Mouse (Mus musculus) urinary bladder, postnatal 36 days (tissue): Measurements from ENCODE around the gene Il1r1.

Experiments used
- DNase-seq, 2 experiments: peaks; one replicate each; pipeline ENCODE4 v3.0.0; 2022; ENCODE audit warnings: low spot score in 2 of 2, mixed read lengths in 1 of 2

Gene Il1r1

DNA sequence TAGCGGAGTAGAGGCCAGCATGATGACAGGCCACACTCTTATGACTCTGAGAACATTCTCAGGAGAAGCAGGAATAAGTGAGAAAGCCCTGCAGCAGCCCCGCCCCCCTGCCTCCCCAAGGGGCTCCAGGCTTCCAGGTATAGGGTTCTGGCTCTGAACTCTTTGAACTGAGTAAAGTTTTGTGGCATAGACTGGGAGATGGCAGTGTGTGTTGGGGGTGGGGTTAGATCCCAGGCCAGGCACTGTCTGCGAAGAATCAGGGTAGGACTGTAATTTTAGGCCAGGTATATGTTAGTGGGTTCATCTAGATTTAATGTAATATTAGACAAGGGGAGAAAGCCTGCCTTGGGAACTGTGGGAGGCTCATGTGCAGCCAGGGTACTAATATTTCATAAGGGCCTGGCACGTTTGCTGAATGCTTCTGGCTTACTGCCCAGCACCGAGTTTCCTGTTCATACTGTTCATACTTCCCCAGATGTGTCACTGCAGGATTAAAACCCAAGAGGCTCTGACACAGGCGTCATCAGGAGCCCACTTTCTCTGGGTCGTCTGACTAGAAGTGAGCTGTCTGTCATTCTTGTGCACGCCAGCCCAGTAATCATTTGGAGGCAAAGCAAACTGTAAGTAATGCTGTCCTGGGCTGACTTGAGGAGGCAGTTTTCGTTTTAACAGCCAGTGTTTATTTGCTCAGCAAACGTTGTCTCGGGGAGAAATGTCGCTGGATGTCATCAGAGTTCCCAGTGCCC lies at the start of gene Il1r1:
Il1r1 (plus strand) TSS at position 542 of the 746 bp plus-strand sequence.
- peak; percentile 68 to 89 for DNase-seq

DNA sequence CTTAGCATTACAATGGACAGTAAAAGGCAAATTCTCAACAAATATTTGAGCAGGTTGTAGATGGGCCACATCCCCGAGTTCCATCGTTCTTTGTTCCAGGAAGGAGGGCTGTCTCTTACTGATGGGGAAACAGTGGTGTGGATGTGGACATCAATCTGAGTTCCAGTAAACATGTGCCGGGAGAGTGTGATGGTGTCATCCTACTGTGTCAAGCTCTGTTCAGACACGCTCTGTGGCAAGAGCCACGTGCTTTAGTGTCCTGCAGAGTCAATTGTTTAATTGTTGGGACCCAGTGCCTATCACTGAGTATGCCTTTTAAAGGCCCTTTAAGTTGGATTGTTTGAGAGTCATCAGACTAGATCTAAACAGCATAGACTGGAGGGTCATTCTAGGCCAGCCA lies 49.8 kb upstream of the Il1r1 start:
- no peak for DNase-seq

- no peak for DNase-seq
Measured at GRCm38 (mm10) chr1:40175797-40176196, 49.1 kb upstream of the Il1r1 start.

GRCm38 (mm10) chr1:40179031-40179430 lies 45.8 kb upstream of the Il1r1 start:
- no peak for DNase-seq

DNA sequence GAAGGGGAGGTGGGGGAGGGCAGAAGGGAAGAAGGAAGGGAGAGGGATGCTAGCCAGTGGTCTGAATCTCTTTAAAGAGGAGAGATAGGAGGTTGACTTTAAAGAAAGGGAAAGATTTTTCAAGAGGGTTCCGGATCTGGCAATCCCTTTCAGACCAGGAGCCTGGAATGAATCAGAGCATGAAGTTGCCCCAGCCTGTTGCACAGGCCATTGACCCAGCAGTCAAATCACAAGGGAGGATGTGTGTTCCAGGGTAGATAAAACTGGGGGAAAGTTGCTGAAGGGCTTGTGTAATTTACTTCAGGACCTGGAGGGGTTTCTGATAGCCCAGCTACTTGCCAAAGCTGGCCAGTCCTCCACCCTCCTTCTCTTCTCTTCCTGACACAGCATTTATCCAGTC lies 45.4 kb upstream of the Il1r1 start:
- DNase-seq: peak in 1 of 2 experiments; percentile 35

DNA sequence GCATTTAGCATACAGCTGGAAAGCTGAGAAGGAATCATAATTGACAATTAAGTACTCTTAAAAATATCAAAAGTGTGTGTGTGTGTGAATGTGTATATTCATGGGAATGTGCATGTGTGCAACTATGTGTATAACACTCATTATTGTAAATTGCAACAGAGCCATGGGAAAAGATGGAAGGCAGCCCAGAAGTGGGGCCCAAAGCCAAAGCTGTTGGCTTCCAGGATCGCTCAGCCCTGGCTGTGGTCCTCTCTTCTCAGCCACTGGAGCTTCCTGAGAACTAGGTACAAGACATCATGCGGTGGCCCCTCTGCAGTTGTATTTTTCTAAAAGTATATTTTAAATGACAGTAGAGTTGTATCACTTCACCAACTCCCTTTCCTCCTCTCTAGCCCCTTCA lies 44.0 kb upstream of the Il1r1 start:
- DNase-seq: peak in 1 of 2 experiments; percentile 64

- DNase-seq: no peak
Measured at GRCm38 (mm10) chr1:40181716-40182115, 43.2 kb upstream of the Il1r1 start.

DNA sequence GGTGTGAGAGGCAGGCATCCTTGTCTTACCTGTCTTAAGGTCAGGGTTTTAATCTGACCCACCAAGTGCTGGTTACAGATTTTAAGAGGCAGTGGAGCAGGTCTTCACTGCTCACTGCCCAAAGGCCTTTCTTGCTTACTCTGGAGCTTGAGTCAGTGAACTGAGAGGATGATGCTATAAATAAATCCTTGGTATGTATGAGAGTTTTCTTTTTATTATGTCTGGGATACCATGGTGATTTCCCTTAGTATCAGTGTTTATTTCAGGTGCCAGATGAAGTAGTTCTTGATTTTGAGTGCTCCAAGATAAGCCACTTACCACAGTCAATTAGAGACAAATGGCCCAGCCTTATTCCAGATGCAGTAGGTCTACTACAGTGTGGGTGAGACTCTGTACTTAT lies 41.5 kb upstream of the Il1r1 start:
- no peak for DNase-seq

DNA sequence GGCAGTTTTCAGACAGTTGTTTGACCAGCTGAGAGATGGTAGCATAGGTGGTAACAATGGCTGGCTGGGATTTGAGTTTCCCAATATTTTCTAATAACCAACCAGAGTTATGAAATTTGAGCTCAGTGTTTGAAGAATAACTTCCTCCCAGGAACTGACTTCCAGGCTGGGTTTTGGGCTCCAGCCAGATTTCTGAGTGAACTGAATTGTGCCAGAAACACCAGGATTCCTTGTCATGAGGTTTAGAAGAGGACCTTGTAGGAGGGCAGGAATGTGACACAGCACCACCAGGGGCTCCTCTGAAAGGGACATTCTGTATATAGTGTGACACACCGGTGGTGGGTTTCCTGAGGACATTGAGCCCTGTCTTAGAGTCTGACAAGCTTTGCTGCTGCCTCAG lies 36.9 kb upstream of the Il1r1 start:
- peak in 1 of 2 experiments; percentile 55 for DNase-seq

DNA sequence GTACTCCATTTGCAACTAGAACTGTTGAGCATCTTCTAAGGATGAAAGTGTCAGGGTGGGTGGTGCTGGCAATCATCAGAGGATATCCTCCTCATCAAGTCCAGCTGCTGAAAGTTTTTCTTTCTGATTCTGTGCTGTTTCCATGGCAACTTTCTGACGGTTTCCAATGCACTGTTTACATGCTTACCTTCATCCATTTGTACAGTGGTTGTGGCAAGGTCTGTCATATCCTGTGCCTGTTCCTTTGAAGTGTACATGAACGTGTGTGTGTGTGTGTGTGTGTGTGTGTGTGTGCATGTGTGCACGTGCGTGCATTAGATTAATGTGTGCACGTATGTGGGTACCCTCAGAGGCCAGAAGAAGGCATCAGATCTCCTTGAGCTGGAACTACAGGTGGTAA lies 34.9 kb upstream of the Il1r1 start:
- no peak for DNase-seq

DNA sequence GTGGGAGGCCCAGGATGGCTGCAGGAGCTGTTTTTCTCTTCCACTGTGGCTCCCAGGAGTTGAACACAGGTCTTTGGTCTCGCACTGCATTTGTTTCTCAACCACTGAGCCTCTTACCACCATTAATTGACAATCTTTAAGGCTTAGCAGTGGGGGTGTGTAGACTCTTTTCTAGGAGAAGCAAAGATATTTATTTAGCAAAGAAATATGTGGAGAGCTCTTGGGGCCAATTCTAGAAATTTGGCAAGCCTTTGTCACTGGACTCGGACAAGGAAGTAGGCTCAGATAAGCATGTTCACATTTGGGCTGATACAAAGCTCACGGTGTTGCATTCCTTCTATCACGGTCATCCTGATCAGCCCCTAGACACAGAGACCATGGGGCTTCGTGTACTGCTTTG lies 34.0 kb upstream of the Il1r1 start:
- no peak for DNase-seq

DNA sequence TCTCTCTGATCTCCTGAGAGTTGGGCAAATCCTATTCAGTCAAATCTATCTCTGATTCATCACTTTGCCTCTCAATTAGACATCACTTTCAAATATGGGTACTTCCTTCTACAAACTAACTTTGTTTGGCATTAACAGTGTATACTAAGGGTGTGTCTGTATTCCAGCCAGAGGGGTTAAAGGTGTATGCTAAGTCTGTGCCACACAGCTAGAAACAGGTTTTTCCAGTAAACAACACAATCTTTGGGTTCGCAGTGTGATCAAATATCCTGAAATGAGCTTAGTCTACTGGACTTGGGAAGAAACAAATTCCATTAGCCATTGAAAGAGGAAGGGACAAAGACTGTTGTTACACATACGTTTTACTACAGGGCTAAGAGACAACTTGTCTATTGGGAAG lies 30.6 kb upstream of the Il1r1 start:
- no peak for DNase-seq

GRCm38 (mm10) chr1:40213337-40214159 lies 11.3 kb upstream of the Il1r1 start:
- no peak for DNase-seq

DNA sequence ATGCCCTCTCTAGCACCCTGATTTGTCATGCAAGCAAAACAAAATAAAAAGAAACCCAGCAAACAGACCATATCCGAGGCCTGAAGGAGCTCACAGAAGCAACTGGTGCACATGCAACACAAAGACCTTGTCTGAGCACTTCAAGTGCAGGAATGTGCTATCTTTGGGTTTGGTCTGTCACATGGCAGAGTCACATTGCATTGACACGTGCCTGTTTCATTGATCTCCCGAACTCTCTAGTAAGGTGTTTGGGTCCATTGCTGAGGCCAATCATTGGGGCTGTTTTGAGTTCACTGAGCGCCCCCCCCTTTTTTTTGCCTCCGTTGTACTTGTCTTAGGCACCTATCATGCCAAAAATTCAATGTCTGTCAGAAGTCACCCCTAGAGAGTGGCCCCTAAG lies 7.4 kb upstream of the Il1r1 start:
- no peak for DNase-seq

DNA sequence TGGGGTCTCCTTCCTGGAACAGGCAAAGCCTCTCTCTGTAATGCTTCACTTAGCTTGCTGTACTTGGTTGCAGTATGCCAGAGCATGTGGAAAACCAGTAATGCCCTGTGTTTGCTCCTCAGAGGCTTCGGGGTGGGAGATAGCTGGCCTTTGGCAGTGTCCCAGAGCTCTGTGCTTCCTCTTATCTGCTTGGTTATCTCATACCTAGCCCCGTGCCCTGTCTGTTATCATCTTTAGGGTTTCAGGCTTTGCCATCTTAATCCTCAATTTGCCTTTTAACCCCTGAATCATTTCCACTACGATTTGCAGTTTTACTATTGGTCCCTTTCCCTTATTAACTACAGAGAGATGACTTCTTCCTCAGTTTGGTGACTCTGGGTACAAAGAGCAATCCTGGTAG lies 6.3 kb upstream of the Il1r1 start:
- no peak for DNase-seq

- no peak for DNase-seq
Measured at GRCm38 (mm10) chr1:40220549-40220948, 4.3 kb upstream of the Il1r1 start.

GRCm38 (mm10) chr1:40221864-40222263 lies 3.0 kb upstream of the Il1r1 start:
- no peak for DNase-seq

DNA sequence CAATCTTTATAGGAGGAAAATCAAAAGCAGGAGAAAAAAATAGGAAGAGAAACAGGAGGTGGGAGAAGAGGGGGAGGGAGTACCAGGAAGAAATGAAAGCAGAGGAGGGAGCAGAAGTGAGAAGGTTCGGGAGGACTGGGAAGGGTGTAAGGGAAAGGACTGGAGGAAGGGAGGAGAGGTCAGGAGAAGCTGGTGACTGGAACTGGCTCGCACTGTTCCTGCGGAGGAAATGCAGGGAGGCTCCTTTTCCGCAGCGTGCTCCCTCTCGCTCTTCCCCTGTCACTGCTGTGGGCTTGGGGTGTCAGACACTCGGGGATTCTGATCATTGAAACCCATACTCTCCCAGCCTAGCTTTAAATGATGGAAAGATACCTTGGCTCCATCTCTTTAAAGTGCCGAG lies 2.2 kb upstream of the Il1r1 start:
- no peak for DNase-seq

- DNase-seq: no peak
Measured at GRCm38 (mm10) chr1:40223591-40223990, 1.3 kb upstream of the Il1r1 start.

DNA sequence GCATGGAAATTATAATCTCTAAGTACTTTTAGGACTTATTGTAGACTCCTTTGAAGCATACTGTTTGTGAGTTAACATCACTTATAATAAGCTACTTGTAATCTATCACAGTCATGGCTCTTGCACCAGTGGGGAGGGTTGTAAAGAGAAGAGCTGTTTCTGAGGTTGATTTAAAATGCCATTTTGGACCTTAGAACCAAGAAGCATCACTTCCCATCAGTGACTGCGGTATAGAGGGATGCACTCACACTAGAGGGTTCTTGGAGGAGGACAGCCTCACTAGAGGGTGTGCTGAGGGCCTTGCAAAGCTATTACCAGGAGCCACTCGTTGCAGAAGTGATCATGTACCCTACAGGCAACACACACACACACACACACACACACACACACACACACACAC lies 700 bp downstream of the Il1r1 start:
- no peak for DNase-seq

- no peak for DNase-seq
Measured at GRCm38 (mm10) chr1:40229033-40229432, 4.2 kb downstream of the Il1r1 start.

GRCm38 (mm10) chr1:40229771-40230280 lies 4.9 kb downstream of the Il1r1 start:
- no peak for DNase-seq

GRCm38 (mm10) chr1:40230336-40230735 lies 5.5 kb downstream of the Il1r1 start:
- DNase-seq: no peak
